Mouse (Mus musculus): Measurements from ENCODE around the gene Aff1. TPM values are rescaled to one million over a fixed set of nuclear protein-coding genes. Genes with fewer than 3 reads are reported as not detected.

Aff1 gene
- polyA plus RNA-seq, 1 experiment from 2014 or later = 5.7 TPM

GRCm38 (mm10) chr5:103791741-103792140, 99.6 kb downstream of the Aff1 start:
- no peak overlapping the region for H3K4me3 ChIP-seq
- DNase-seq (ENCODE audit: low spot score) = no peak
- no peak overlapping the region for H3K27ac ChIP-seq
- 88% methylated on average over 7 of the region's 7 CpGs for WGBS
- H3K27me3 ChIP-seq (ENCODE audit: insufficient read depth, poor library complexity, severe bottlenecking) = no peaks in the 10 kb centered on the region
- H3K36me3 ChIP-seq = 0 out of 2 replicates have a peak, but pooled peaks cover 4% of the 10 kb centered on the region
- H3K4me1 ChIP-seq (replicated peaks) = peaks cover 15% of the 10 kb centered on the region
- H3K9me3 ChIP-seq = no peaks in the 10 kb centered on the region

- no peak overlapping the region for H3K4me3 ChIP-seq
- DNase-seq (ENCODE audit: low spot score) = no peak
- no peak overlapping the region for H3K27ac ChIP-seq
- peaks cover 5% of the 10 kb centered on the region for H3K4me1 ChIP-seq (replicated peaks)
- no peaks in the 10 kb centered on the region for H3K27me3 ChIP-seq (ENCODE audit: insufficient read depth, poor library complexity, severe bottlenecking)
- H3K9me3 ChIP-seq = no peaks in the 10 kb centered on the region
- 93% methylated on average over 5 of the region's 5 CpGs for WGBS
- H3K36me3 ChIP-seq = 0 out of 2 replicates have a peak, but pooled peaks cover 4% of the 10 kb centered on the region
These were observed 102.9 kb downstream of the Aff1 start for GRCm38 (mm10) chr5:103795121-103795520.

GRCm38 (mm10) chr5:103796035-103796434, 103.9 kb downstream of the Aff1 start:
- Histone ChIP-seq H3K4me3 (no peak overlapping the region), H3K4me1 (replicated peaks) (peaks cover 5% of the 10 kb centered on the region)

DNA sequence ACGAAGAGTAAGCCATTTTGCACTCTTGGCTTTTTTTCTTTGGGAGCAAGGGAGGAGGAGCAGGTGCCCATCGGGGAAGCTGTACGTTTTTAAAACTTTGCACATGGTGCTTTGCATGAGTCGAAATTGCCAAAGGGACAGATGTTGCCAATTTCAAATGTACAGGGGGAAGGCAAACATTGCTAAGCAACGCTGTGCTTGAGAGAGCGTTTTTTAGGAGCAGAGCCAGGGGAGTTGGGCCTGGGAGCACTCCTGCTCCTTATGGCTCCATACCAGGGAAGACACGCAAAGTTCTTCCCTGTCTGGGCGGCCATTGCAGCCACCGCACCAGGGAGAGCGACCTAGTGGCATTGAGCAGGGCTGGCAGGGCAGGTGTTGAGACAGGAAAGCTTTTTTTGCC, 105.6 kb downstream of the Aff1 start:
- 77% methylated on average over 10 of the region's 10 CpGs for WGBS
- peaks cover 5% of the 10 kb centered on the region for H3K4me1 ChIP-seq (replicated peaks)

More at GRCm38 (mm10) chr5:103796035-103796434, 103.9 kb downstream of the Aff1 start:
- no peaks in the 10 kb centered on the region for H3K9me3 ChIP-seq
- H3K27ac ChIP-seq = no peak overlapping the region
- no peak for DNase-seq (ENCODE audit: low spot score)
- 85% methylated on average over 3 of the region's 3 CpGs for WGBS
- H3K27me3 ChIP-seq (ENCODE audit: insufficient read depth, poor library complexity, severe bottlenecking) = no peaks in the 10 kb centered on the region
- H3K36me3 ChIP-seq = 0 out of 2 replicates have a peak, but pooled peaks cover 4% of the 10 kb centered on the region

DNA sequence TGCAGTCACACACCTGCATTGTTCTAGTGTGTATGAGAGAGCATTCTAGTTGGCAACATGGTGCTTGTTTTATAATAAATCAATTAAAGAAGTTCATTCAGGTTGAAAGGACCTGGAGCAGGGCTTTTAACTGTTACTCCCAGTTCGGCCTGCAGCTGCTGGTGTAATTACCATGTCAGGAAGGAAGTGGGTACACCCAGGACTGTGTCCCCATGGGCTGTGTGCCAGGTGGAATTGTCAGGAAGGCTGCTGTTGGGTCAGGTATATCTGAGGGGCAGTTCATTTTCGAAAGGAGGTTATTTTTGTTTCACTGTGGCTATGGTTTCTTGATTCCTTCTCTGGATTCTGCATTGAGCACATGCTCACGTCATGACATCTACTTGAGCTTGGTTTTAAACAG, 107.3 kb downstream of the Aff1 start:
- H3K27me3 ChIP-seq (ENCODE audit: insufficient read depth, poor library complexity, severe bottlenecking) = no peaks in the 10 kb centered on the region
- H3K4me3 ChIP-seq = no peak overlapping the region
- no peaks in the 10 kb centered on the region for H3K36me3 ChIP-seq
- H3K27ac ChIP-seq = no peak overlapping the region
- no peak for DNase-seq (ENCODE audit: low spot score)
- no peaks in the 10 kb centered on the region for H3K9me3 ChIP-seq
- H3K4me1 ChIP-seq (replicated peaks) = peaks cover 15% of the 10 kb centered on the region
- WGBS = 92% methylated on average over 3 of the region's 3 CpGs

More for the DNA sequence above, 105.6 kb downstream of the Aff1 start:
- no peak overlapping the region for H3K4me3 ChIP-seq
- H3K27ac ChIP-seq = no peak overlapping the region
- no peak for DNase-seq (ENCODE audit: low spot score)
- H3K36me3 ChIP-seq = 0 out of 2 replicates have a peak, but pooled peaks cover 2% of the 10 kb centered on the region
- H3K27me3 ChIP-seq (ENCODE audit: insufficient read depth, poor library complexity, severe bottlenecking) = no peaks in the 10 kb centered on the region
- H3K9me3 ChIP-seq = no peaks in the 10 kb centered on the region

DNA sequence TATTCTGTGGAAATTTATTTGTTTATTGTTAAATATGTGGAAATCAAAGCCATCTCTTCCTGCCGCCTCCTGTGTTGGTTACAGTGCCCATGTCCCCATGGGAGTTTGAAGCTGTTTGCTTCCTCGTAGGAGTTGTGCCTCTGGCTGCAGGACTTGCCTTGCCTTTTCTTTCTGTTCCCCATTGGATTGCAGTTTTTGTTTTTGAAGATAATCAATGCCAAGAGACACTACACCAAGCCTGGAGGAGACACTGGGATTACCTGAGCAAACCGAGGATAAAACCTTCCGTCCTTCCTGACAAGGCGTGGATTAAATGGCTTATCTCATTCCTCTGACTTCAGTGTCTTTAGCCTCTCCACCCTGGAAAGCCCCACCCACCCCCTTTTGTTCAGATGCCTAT, 107.8 kb downstream of the Aff1 start:
- H3K4me1 ChIP-seq (replicated peaks) = peaks cover 15% of the 10 kb centered on the region
- WGBS = 83% methylated on average over 5 of the region's 5 CpGs
- no peaks in the 10 kb centered on the region for H3K36me3 ChIP-seq
- no peak for DNase-seq (ENCODE audit: low spot score)
- no peak overlapping the region for H3K27ac ChIP-seq
- no peaks in the 10 kb centered on the region for H3K9me3 ChIP-seq
- no peaks in the 10 kb centered on the region for H3K27me3 ChIP-seq (ENCODE audit: insufficient read depth, poor library complexity, severe bottlenecking)
- H3K4me3 ChIP-seq = no peak overlapping the region

- Histone ChIP-seq H3K36me3 (no peaks in the 10 kb centered on the region), H3K4me1 (replicated peaks) (peaks cover 26% of the 10 kb centered on the region), H3K27ac (no peak overlapping the region), H3K27me3 (ENCODE audit: insufficient read depth, poor library complexity, severe bottlenecking) (no peaks in the 10 kb centered on the region), H3K9me3 (no peaks in the 10 kb centered on the region), H3K4me3 (no peak overlapping the region)
- DNase-seq (ENCODE audit: low spot score) = no peak
- WGBS = 88% methylated on average over 5 of the region's 5 CpGs
These were observed 111.2 kb downstream of the Aff1 start for GRCm38 (mm10) chr5:103803386-103803785.

DNA sequence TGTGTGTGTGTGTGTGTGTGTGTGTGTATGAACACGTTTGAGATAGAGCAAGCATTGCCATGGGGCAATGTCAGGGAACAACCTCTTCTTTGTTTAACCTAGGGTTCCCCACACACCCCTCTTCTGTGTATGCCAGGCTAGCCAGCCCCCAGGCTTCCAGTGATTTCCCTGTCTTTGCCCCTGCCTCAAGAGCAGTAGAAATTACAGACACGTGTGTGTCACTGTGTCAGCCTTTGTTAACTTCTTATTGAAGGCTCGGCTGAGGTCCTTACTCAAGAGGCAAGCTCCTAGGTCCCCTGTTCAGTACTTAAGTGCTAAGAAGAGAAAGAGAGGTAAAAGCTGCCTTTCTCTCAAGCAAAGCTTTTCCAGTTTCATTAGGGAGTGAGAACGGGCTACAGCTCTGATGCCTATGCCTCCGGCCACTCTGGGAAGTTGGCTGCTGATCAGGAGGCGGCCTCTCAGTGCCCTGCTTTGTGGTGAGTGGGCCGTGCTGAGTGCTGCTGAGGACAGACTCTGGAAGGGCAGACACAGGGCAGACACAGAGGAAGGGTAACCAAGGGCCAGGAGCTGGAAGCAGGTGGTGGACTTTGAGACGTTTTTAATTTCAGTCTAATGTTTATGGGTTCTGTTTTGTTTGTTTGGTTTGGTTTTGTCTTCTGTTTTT, 111.9 kb downstream of the Aff1 start:
- no peak overlapping the region for H3K4me3 ChIP-seq
- peaks cover 28% of the 10 kb centered on the region for H3K4me1 ChIP-seq (replicated peaks)
- H3K9me3 ChIP-seq = no peaks in the 10 kb centered on the region
- WGBS = 34% methylated on average over 8 of the region's 8 CpGs
- no peaks in the 10 kb centered on the region for H3K27me3 ChIP-seq (ENCODE audit: insufficient read depth, poor library complexity, severe bottlenecking)
- H3K36me3 ChIP-seq = no peaks in the 10 kb centered on the region
- peak; percentile 28 for DNase-seq (ENCODE audit: low spot score)
- peak overlapping the region; percentile 73 for H3K27ac ChIP-seq

GRCm38 (mm10) chr5:103806851-103807578, 114.8 kb downstream of the Aff1 start:
- no peak overlapping the region for H3K4me3 ChIP-seq
- H3K9me3 ChIP-seq = no peaks in the 10 kb centered on the region
- no peak for DNase-seq (ENCODE audit: low spot score)

DNA sequence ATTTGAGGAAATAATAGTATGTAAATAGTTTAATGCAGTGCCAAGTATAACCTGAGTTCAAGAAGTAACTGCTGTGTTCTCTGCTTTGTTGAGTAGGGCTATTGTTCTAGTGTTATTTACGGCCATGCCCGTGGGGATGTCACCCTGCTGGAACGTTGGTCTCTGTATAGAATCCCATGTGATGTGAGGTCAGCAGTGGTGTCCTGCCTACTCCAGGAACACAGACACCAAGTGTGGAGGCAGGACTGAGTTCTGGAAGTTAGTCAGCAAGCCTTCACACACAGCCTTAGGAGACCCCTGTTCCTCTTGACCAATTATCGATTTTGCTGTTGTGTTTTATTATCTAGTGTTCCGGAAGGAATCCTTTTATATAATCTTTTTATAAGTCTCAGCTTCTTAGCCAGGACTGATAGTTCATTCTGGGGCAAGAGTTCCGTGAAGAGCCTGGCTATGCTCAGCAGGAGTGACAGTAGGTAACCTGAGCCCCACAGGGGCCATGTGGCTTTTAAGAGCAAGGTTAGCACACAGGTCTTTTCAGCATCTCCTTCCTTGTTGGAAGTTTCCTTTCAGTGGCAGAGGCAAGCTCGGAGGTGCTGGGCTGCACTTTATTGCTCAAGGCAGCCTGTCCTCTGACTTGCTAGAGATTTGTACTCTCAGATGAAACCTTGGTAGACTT, 115.6 kb downstream of the Aff1 start:
- WGBS = 58% methylated on average over 7 of the region's 7 CpGs
- no peak overlapping the region for H3K27ac ChIP-seq
- peaks cover 3% of the 10 kb centered on the region; the same call in 1 of the 2 replicates for H3K27me3 ChIP-seq (ENCODE audit: insufficient read depth, poor library complexity, severe bottlenecking)
- peaks cover 28% of the 10 kb centered on the region for H3K4me1 ChIP-seq (replicated peaks)
- DNase-seq (ENCODE audit: low spot score) = no peak
- no peak overlapping the region for H3K4me3 ChIP-seq
- no peaks in the 10 kb centered on the region for H3K9me3 ChIP-seq
- no peaks in the 10 kb centered on the region; the same call in 1 of the 2 replicates for H3K36me3 ChIP-seq

More at GRCm38 (mm10) chr5:103806851-103807578, 114.8 kb downstream of the Aff1 start:
- Histone ChIP-seq H3K27ac (no peak overlapping the region), H3K36me3 (no peaks in the 10 kb centered on the region; the same call in 1 of the 2 replicates), H3K4me1 (replicated peaks) (peaks cover 28% of the 10 kb centered on the region), H3K27me3 (ENCODE audit: insufficient read depth, poor library complexity, severe bottlenecking) (peaks cover 3% of the 10 kb centered on the region; the same call in 1 of the 2 replicates)
- 88% methylated on average over 17 of the region's 17 CpGs for WGBS

GRCm38 (mm10) chr5:103809674-103810330, 117.6 kb downstream of the Aff1 start:
- WGBS = 90% methylated on average over 7 of the region's 7 CpGs
- no peak for DNase-seq (ENCODE audit: low spot score)
- Histone ChIP-seq H3K4me1 (replicated peaks) (peaks cover 24% of the 10 kb centered on the region), H3K36me3 (no peaks in the 10 kb centered on the region; the same call in 1 of the 2 replicates), H3K27me3 (ENCODE audit: insufficient read depth, poor library complexity, severe bottlenecking) (peaks cover 3% of the 10 kb centered on the region; the same call in 1 of the 2 replicates), H3K9me3 (no peaks in the 10 kb centered on the region), H3K4me3 (no peak overlapping the region), H3K27ac (no peak overlapping the region)

DNA sequence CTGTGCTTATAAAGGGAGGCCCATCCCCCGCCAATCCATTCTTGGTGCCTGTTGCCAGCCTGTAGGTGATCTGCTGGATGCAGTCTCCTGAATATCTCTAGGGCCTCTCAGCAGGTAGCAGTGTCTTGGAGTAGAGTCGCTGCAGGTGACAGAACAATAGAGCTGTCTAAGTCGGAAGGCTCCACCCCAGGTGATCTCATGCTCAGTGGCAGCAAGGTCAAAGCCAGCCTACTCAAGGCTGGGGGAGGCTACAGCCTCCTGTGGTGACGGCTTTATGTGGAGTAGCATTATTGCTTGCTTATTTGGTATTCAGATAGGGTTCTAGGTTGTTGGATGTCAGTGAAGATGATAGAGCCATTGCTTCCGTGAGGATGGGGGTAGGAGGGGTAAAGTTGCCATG, 121.1 kb downstream of the Aff1 start:
- H3K36me3 ChIP-seq = no peaks in the 10 kb centered on the region; the same call in 1 of the 2 replicates
- H3K4me3 ChIP-seq = no peak overlapping the region
- 68% methylated on average over 5 of the region's 5 CpGs for WGBS

More for the DNA sequence above, 121.1 kb downstream of the Aff1 start:
- Histone ChIP-seq H3K4me1 (replicated peaks) (peaks cover 9% of the 10 kb centered on the region), H3K9me3 (no peaks in the 10 kb centered on the region), H3K27ac (no peak overlapping the region), H3K27me3 (ENCODE audit: insufficient read depth, poor library complexity, severe bottlenecking) (peaks cover 3% of the 10 kb centered on the region; the same call in 1 of the 2 replicates)
- no peak for DNase-seq (ENCODE audit: low spot score)
